Mouse (Mus musculus) adrenal gland, postnatal 10 days (tissue): ENCODE measurements around the gene Mga. TPM values are rescaled to one million over a fixed set of nuclear protein-coding genes. Genes with fewer than 3 reads are reported as not detected.

Source experiments
- microRNA-seq: library from miRNA; unstranded; fragments of <30 nt; microRNA quantifications from one replicate; pipeline ENCODE4 v1.2.0, GENCODE M21; 2021
- total RNA-seq, 2 experiments: library from RNA; stranded (reverse); gene quantifications; 2 replicates each; pipeline ENCODE4 v1.2.3; 2021

The Mga gene
- total RNA-seq, 2 experiments from 2014 or later: 45.1 to 54.9 TPM

Small RNAs within 50 kb of the gene (microRNA-seq; reads per million reads assigned to microRNA genes)
- not detected for gene Mir7665

Other genes starting within 250 kb of the Mga start
- 10 to 100 TPM; 48.7 to 60.7 TPM for gene Ndufaf1, start 234.4 kb upstream of the Mga start, total RNA-seq
- gene Rtf1, start 222.2 kb upstream of the Mga start, total RNA-seq: 10 to 100 TPM; 23.1 to 27.0 TPM
- gene Itpka, start 154.9 kb upstream of the Mga start, total RNA-seq: 10 to 100 TPM in 1 of 2 experiments, 1 to 10 TPM in 1; 9.8 to 12.4 TPM
- 1 to 10 TPM in 1 of 2 experiments, under 1 TPM in 1; 0.57 to 1.3 TPM for gene Ltk, start 136.8 kb upstream of the Mga start, total RNA-seq
- 10 to 100 TPM; 17.0 to 21.6 TPM for gene Rpap1, start 109.7 kb upstream of the Mga start, total RNA-seq
- 1 to 10 TPM; 6.0 to 8.8 TPM for gene Tyro3, start 99.5 kb upstream of the Mga start, total RNA-seq
- 10 to 100 TPM; 12.0 to 15.3 TPM for gene Mapkbp1, start 75.5 kb downstream of the Mga start, total RNA-seq
- 10 to 100 TPM in 1 of 2 experiments, 1 to 10 TPM in 1; 9.3 to 11.9 TPM for gene Jmjd7, start 130.3 kb downstream of the Mga start, total RNA-seq
- 1 to 10 TPM in 1 of 2 experiments, under 1 TPM in 1; 0.69 to 4.7 TPM for gene Gm28042, start 130.3 kb downstream of the Mga start, total RNA-seq
- 1 to 10 TPM; 1.1 to 4.0 TPM for gene Pla2g4b, start 136.2 kb downstream of the Mga start, total RNA-seq